Mouse (Mus musculus): ENCODE measurements around the gene Tor1aip1.

DNA sequence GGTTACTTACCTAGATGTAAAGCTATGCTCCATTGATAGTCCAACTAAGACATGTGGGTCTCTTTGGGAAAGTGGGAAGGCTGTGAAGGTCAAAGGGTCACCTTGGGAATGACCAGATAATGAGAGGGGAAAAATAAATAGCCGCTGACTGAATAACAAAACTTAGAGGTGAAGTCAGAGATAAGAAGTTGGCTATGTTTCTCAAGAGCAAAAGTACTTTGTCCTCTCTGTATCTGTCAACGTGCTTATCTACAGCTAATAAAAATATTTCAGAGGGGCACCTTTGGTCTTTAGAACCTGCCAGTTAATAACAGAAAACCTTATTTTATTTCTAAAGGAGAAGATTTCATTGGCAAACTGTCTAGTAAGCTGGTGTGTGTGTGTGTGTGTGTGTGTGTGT is 40.7 kb downstream of the Tor1aip1 start:
- TF ChIP-seq MAX (IDR thresholded peaks at IDR 0.05; ENCODE audit: low read length): no peak
- TF ChIP-seq CTCF (conservative IDR thresholded peaks at IDR 0.05 in 1 of 2, IDR thresholded peaks at IDR 0.05 in 1 of 2; ENCODE audit: low read depth in 2 of 2, low read length in 2 of 2): no peak
- TF ChIP-seq USF2 (conservative IDR thresholded peaks at IDR 0.05; ENCODE audit: low read depth, low read length): no peak
- TF ChIP-seq USF1 (IDR thresholded peaks at IDR 0.05; ENCODE audit: low read depth, low read length): no peak
